Mouse (Mus musculus) forebrain, embryonic 16.5 days (tissue): ENCODE measurements at regions not wholly inside any gene's neighbourhood (a gene's known extent, or its start where the extent isn't known, plus 50 kb on each side); places are given as distances from the start of the nearest gene placed in this dataset.

Source experiments
- ATAC-seq: fragments of 200-750 bp; cut with Nextera tagmentation; 2 replicates; pipeline ENCODE4 v1.8.0; 2017; ENCODE audit warnings: mild to moderate bottlenecking, moderate library complexity
- H3K27ac ChIP-seq: fragments of 300-500 bp; sonication (generic); 2 replicates; pipeline ENCODE4 v1.5.1; 2014; ENCODE audit warnings: low read length, control low read depth
- H3K27me3 ChIP-seq: fragments of 300-500 bp; sonication (generic); replicated peaks from 2 replicates; pipeline ENCODE4 v1.6.1; 2014; ENCODE audit warnings: low read length; ENCODE audit not compliant: control insufficient read depth, insufficient read depth
- H3K36me3 ChIP-seq: fragments of 300-500 bp; sonication (generic); 2 replicates; pipeline ENCODE4 v1.6.1; 2014; ENCODE audit not compliant: control insufficient read depth, insufficient read depth
- H3K4me1 ChIP-seq: fragments of 300-500 bp; sonication (generic); replicated peaks from 2 replicates; pipeline ENCODE4 v1.6.1; 2014; ENCODE audit warnings: low read length; ENCODE audit not compliant: control insufficient read depth, insufficient read depth
- H3K4me2 ChIP-seq: fragments of 300-500 bp; sonication (generic); 2 replicates; pipeline ENCODE4 v1.6.1; 2014; ENCODE audit warnings: mild to moderate bottlenecking, low read length, control low read depth
- H3K4me3 ChIP-seq: fragments of 300-500 bp; sonication (generic); replicated peaks from 2 replicates; pipeline ENCODE4 v1.5.1; 2014; ENCODE audit warnings: mild to moderate bottlenecking, low read length, control low read depth
- H3K9ac ChIP-seq: fragments of 300-500 bp; sonication (generic); replicated peaks from 2 replicates; pipeline ENCODE4 v1.6.1; 2014; ENCODE audit warnings: low read depth, low read length, control low read depth
- H3K9me3 ChIP-seq: fragments of 300-500 bp; sonication (generic); 2 replicates; pipeline ENCODE4 v1.6.1; 2016; ENCODE audit warnings: low read length; ENCODE audit not compliant: control insufficient read depth
- WGBS: fragments of 180-500 bp; shearing (Covaris S2); extraction: QIAGEN DNeasy Blood & Tissue Kit; methylation state at CpG from one replicate; pipeline ENCODE4 v1.1.7; 2014; 5-methylcytosine and 5-hydroxymethylcytosine counted together

GRCm38 (mm10) chr10:120557850-120558447 is 81.7 kb upstream of the Hmga2 start:
- peaks cover 3% of the 10 kb centered on the region for H3K4me1 ChIP-seq
- no peak for ATAC-seq
- H3K4me3 ChIP-seq = no peak overlapping the region
- H3K9me3 ChIP-seq = 0 out of 2 replicates have a peak, but pooled peaks cover 2% of the 10 kb centered on the region
- WGBS = 87% methylated on average over 10 of the region's 10 CpGs
- H3K4me2 ChIP-seq = no peak overlapping the region
- H3K36me3 ChIP-seq = no peaks in the 10 kb centered on the region
- H3K9ac ChIP-seq = no peak overlapping the region
- no peak overlapping the region for H3K27ac ChIP-seq
- H3K27me3 ChIP-seq = no peaks in the 10 kb centered on the region

- no peak overlapping the region for H3K27ac ChIP-seq
- ATAC-seq = no peak
- no peak overlapping the region for H3K9ac ChIP-seq
- H3K9me3 ChIP-seq = 0 out of 2 replicates have a peak, but pooled peaks cover 2% of the 10 kb centered on the region
- H3K4me3 ChIP-seq = no peak overlapping the region
- H3K27me3 ChIP-seq = no peaks in the 10 kb centered on the region
- H3K4me2 ChIP-seq = no peak overlapping the region
- 96% methylated on average over 9 of the region's 9 CpGs for WGBS
- no peaks in the 10 kb centered on the region for H3K36me3 ChIP-seq
- H3K4me1 ChIP-seq = peaks cover 13% of the 10 kb centered on the region
Observed at GRCm38 (mm10) chr10:120556116-120556515, 79.8 kb upstream of the Hmga2 start.

- no peaks in the 10 kb centered on the region for H3K9me3 ChIP-seq
- no peak overlapping the region for H3K27ac ChIP-seq
- H3K4me1 ChIP-seq = peaks cover 13% of the 10 kb centered on the region
- H3K27me3 ChIP-seq = no peaks in the 10 kb centered on the region
- WGBS = 2% methylated on average over 16 of the region's 16 CpGs
- peak overlapping the region; percentile 51 for H3K9ac ChIP-seq
- no peaks in the 10 kb centered on the region for H3K36me3 ChIP-seq
- peak overlapping the region; percentile 55 for H3K4me3 ChIP-seq
- ATAC-seq = peak; percentile 60
- H3K4me2 ChIP-seq = peak overlapping the region; percentile 98
Observed at GRCm38 (mm10) chr10:120553097-120553453, 76.8 kb upstream of the Hmga2 start.

- WGBS = 0% methylated on average over 56 of the region's 56 CpGs
- H3K4me2 ChIP-seq = peak overlapping the region; percentile 98
- peaks cover 13% of the 10 kb centered on the region for H3K4me1 ChIP-seq
- ATAC-seq = peak; percentile 77
- H3K36me3 ChIP-seq = no peaks in the 10 kb centered on the region
- H3K27me3 ChIP-seq = no peaks in the 10 kb centered on the region
- no peaks in the 10 kb centered on the region for H3K9me3 ChIP-seq
- peak overlapping the region; percentile 51 for H3K9ac ChIP-seq
- peak overlapping the region; percentile 55 for H3K4me3 ChIP-seq
- H3K27ac ChIP-seq = no peak overlapping the region
Observed at GRCm38 (mm10) chr10:120552341-120553096, 76.2 kb upstream of the Hmga2 start.

GRCm38 (mm10) chr10:120551851-120552281 is 75.6 kb upstream of the Hmga2 start:
- peak overlapping the region; percentile 55 for H3K4me3 ChIP-seq
- peak overlapping the region; percentile 98 for H3K4me2 ChIP-seq
- no peak overlapping the region for H3K27ac ChIP-seq
- peaks cover 13% of the 10 kb centered on the region for H3K4me1 ChIP-seq
- no peaks in the 10 kb centered on the region for H3K36me3 ChIP-seq
- H3K9ac ChIP-seq = peak overlapping the region; percentile 51; the same call in 1 of the 2 replicates
- peak; percentile 52; the same call in 1 of the 2 replicates for ATAC-seq
- WGBS = under 1% methylated on average over 18 of the region's 18 CpGs
- no peaks in the 10 kb centered on the region for H3K27me3 ChIP-seq
- no peaks in the 10 kb centered on the region for H3K9me3 ChIP-seq

- Histone ChIP-seq H3K4me3 (no peak overlapping the region), H3K9ac (no peak overlapping the region), H3K36me3 (no peaks in the 10 kb centered on the region), H3K4me1 (peaks cover 1% of the 10 kb centered on the region), H3K27ac (no peak overlapping the region), H3K9me3 (no peaks in the 10 kb centered on the region), H3K4me2 (no peak overlapping the region), H3K27me3 (no peaks in the 10 kb centered on the region)
- WGBS = 91% methylated on average over 11 of the region's 11 CpGs
- ATAC-seq = no peak
Observed at GRCm38 (mm10) chr10:120547164-120547563, 70.9 kb upstream of the Hmga2 start.

GRCm38 (mm10) chr10:120541618-120542017 is 65.3 kb upstream of the Hmga2 start:
- H3K27me3 ChIP-seq = no peaks in the 10 kb centered on the region
- no peak overlapping the region for H3K27ac ChIP-seq
- H3K36me3 ChIP-seq = no peaks in the 10 kb centered on the region
- no peak overlapping the region for H3K4me3 ChIP-seq
- no peak for ATAC-seq
- no peaks in the 10 kb centered on the region for H3K4me1 ChIP-seq
- no peak overlapping the region for H3K4me2 ChIP-seq
- no peak overlapping the region for H3K9ac ChIP-seq
- no peaks in the 10 kb centered on the region for H3K9me3 ChIP-seq
- WGBS = 92% methylated on average over 7 of the region's 7 CpGs

- no peak for ATAC-seq
- H3K9ac ChIP-seq = no peak overlapping the region
- no peaks in the 10 kb centered on the region for H3K9me3 ChIP-seq
- no peak overlapping the region for H3K27ac ChIP-seq
- H3K36me3 ChIP-seq = no peaks in the 10 kb centered on the region
- H3K4me3 ChIP-seq = no peak overlapping the region
- WGBS = 79% methylated on average over 7 of the region's 7 CpGs
- H3K4me1 ChIP-seq = no peaks in the 10 kb centered on the region
- no peaks in the 10 kb centered on the region for H3K27me3 ChIP-seq
- H3K4me2 ChIP-seq = no peak overlapping the region
Observed at GRCm38 (mm10) chr10:120538561-120538960, 62.3 kb upstream of the Hmga2 start.

- Histone ChIP-seq H3K4me1 (0 out of 2 replicates have a peak, but pooled peaks cover 2% of the 10 kb centered on the region), H3K9ac (no peak overlapping the region), H3K9me3 (no peaks in the 10 kb centered on the region), H3K4me2 (no peak overlapping the region), H3K27me3 (no peaks in the 10 kb centered on the region), H3K4me3 (no peak overlapping the region), H3K27ac (no peak overlapping the region), H3K36me3 (no peaks in the 10 kb centered on the region)
- no peak for ATAC-seq
- 95% methylated on average over 5 of the region's 5 CpGs for WGBS
Observed at GRCm38 (mm10) chr10:120528406-120528805, 52.1 kb upstream of the Hmga2 start.
